Mouse (Mus musculus): ENCODE results near the gene Ccs.

DNA sequence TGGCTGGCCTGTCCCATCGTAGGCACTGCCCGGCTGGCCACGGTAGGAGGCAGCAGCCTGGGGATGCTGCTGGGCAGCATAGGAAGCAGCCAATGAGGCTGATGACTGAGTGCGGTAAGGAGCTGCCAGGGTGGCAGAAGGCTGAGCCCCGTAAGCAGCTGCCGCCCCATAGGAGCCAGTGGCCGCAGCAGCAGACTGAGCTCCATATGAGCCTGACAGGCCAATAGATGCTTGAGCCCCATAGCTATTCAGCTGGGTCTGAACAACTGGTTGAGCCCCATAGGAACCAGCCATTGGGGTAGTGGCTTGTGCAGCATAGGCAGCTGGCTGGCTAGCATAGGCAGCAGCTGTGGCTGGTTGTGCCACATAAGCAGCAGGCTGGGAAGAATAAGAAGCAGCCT, 36.4 kb downstream of the Ccs start:
- TF ChIP-seq POLR2A (IDR thresholded peaks at IDR 0.05; ENCODE audit: insufficient read depth, low read depth, low read length) (no peak), CTCF (IDR thresholded peaks at IDR 0.05; ENCODE audit: insufficient read depth, low read depth, low read length) (no peak)
